Mouse (Mus musculus) embryo, embryonic 10 days (tissue): ENCODE measurements around the gene Stk25.

Experiments
- DNase-seq: peaks from one replicate; pipeline ENCODE4 v3.0.0-alpha.2; 2015; ENCODE audit warnings: low spot score

Stk25 gene

GRCm38 (mm10) chr1:93607090-93608083, 51.1 kb downstream of the Stk25 start:
- DNase-seq: no peak

- DNase-seq: no peak
These were observed 54.5 kb downstream of the Stk25 start for GRCm38 (mm10) chr1:93603921-93604320.

GRCm38 (mm10) chr1:93602911-93603310, 55.5 kb downstream of the Stk25 start:
- no peak for DNase-seq

- no peak for DNase-seq
These were observed 62.5 kb downstream of the Stk25 start for GRCm38 (mm10) chr1:93595916-93596315.

GRCm38 (mm10) chr1:93593960-93594359, 64.5 kb downstream of the Stk25 start:
- no peak for DNase-seq

GRCm38 (mm10) chr1:93588346-93588745, 70.1 kb downstream of the Stk25 start:
- DNase-seq: no peak

DNA sequence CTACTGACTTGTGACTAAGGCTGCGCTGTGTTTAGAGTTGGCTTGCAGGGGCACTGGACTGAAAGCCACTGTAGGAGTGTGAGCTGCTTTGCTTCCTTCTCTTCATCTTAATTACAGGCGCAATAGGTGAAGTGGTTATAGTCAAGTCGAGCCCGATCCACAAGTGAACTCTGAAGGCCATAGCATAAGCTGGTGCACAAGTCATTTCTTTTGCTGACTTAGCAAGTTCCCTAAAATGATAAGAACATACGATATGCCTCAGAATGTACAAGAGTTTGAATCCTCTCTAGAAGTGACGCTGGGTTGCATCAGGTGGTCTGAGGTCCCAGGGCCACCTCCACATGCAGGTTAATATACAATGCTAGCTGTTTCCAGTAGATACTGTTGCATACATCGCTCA, 76.9 kb downstream of the Stk25 start:
- no peak for DNase-seq

DNA sequence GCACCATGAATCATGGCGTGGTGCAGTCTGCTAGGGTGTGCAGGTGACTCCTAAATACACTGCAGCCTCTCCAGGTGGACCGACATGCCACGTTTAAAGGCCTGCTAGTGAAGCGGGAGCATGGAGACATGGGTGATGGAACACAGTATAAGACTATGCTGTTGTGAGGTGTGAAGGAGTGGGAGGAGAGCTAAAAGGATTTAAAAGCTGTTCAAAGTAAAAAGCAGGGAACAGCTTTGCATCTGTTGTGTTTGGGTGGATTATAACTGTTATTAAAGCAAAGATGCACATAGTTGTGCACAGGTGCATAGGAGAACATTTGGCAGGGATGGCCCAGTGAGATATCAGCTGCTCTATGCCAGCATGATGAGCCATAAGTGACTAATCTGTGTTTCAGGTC, 80.6 kb downstream of the Stk25 start:
- DNase-seq: no peak

GRCm38 (mm10) chr1:93577066-93577465, 81.4 kb downstream of the Stk25 start:
- no peak for DNase-seq
